In genomic region chr15:74420550-74420949, GRCm38 (mm10) we compare ENCODE assay signal across 24 mouse cellular contexts.
"Had no signal": no experiment of that assay in that cellular context is flagged by ENCODE, and none has a peak within 500 bp of the region (broad histone marks: within the 10 kb centered on the region; RNA-seq: fewer than 3 reads in every experiment).

No protein-coding gene starts in this region.

- DNase-seq: forebrain, postnatal 0 days; gastrocnemius, postnatal 14 days; gastrocnemius, postnatal 36 days; heart, postnatal 14 days; kidney, adult 11 months; kidney, adult 2 months; kidney, adult 9 months; kidney, postnatal 14 days; kidney, postnatal 36 days; layer of hippocampus, adult 9-11 months; layer of hippocampus, postnatal 36 days; left cerebral cortex, postnatal 4 days had no signal

- H3K27ac ChIP-seq: heart, embryonic 10.5 days; heart, embryonic 13.5 days; heart, embryonic 15.5 days; hindbrain, embryonic 13.5 days; hindbrain, embryonic 15.5 days; hindbrain, postnatal 0 days; kidney, embryonic 15.5 days; kidney, postnatal 0 days; limb, embryonic 13.5 days; limb, embryonic 15.5 days; liver, embryonic 12.5 days; liver, embryonic 14.5 days had no signal

- H3K4me1 ChIP-seq: heart, embryonic 10.5 days; heart, embryonic 13.5 days; heart, embryonic 15.5 days; hindbrain, embryonic 15.5 days; kidney, embryonic 15.5 days; limb, embryonic 13.5 days; limb, embryonic 15.5 days; liver, embryonic 12.5 days had no signal

- H3K4me3 ChIP-seq: heart, embryonic 10.5 days; heart, embryonic 13.5 days; heart, embryonic 15.5 days; hindbrain, embryonic 13.5 days; hindbrain, embryonic 15.5 days; kidney, embryonic 15.5 days; limb, embryonic 13.5 days; limb, embryonic 15.5 days; liver, embryonic 12.5 days had no signal
